Mouse (Mus musculus) spleen, embryonic (tissue): Measurements from ENCODE around the gene Ccdc24.

ENCODE experiments used
- CTCF ChIA-PET: fragments of 350-600 bp; sonication (Branson Sonifier 250); formaldehyde crosslinking; loops from one replicate; lab custom pipeline; 2022; lab: Charles Lee

Ccdc24 gene

GRCm38 (mm10) chr4:117855146-117855545, 17.2 kb downstream of the Ccdc24 start:
- CTCF ChIA-PET: no interaction called here

GRCm38 (mm10) chr4:117852152-117852868, 20.0 kb downstream of the Ccdc24 start:
- CTCF ChIA-PET: no interaction called here

- CTCF ChIA-PET: no interaction called here
Measured at GRCm38 (mm10) chr4:117850871-117851270, 21.5 kb downstream of the Ccdc24 start.

GRCm38 (mm10) chr4:117850176-117850575, 22.2 kb downstream of the Ccdc24 start:
- CTCF ChIA-PET: no interaction called here

- CTCF ChIA-PET: no interaction called here
Measured at GRCm38 (mm10) chr4:117849506-117849905, 22.9 kb downstream of the Ccdc24 start.

GRCm38 (mm10) chr4:117849063-117849462, 23.3 kb downstream of the Ccdc24 start:
- CTCF ChIA-PET: no interaction called here

GRCm38 (mm10) chr4:117847011-117847410, 25.3 kb downstream of the Ccdc24 start:
- CTCF ChIA-PET: no interaction called here

GRCm38 (mm10) chr4:117846261-117846660, 26.1 kb downstream of the Ccdc24 start:
- CTCF ChIA-PET: no interaction called here

- CTCF ChIA-PET: no interaction called here
Measured at GRCm38 (mm10) chr4:117845316-117845715, 27.0 kb downstream of the Ccdc24 start.

- CTCF ChIA-PET: no interaction called here
Measured at GRCm38 (mm10) chr4:117844467-117844866, 27.9 kb downstream of the Ccdc24 start.

GRCm38 (mm10) chr4:117843101-117843500, 29.3 kb downstream of the Ccdc24 start:
- CTCF ChIA-PET: no interaction called here

- CTCF ChIA-PET: no interaction called here
Measured at GRCm38 (mm10) chr4:117841566-117841965, 30.8 kb downstream of the Ccdc24 start.

GRCm38 (mm10) chr4:117840821-117841220, 31.5 kb downstream of the Ccdc24 start:
- CTCF ChIA-PET: no interaction called here

- CTCF ChIA-PET: interaction anchor here (0.7 kb wide), 1 partner anchor 24 kb away, joined by 16 read pairs; no protein-coding TSS in a partner anchor
Measured at GRCm38 (mm10) chr4:117839366-117839765, 33.0 kb downstream of the Ccdc24 start.

- CTCF ChIA-PET: no interaction called here
Measured at GRCm38 (mm10) chr4:117837271-117837670, 35.1 kb downstream of the Ccdc24 start.

- CTCF ChIA-PET: no interaction called here
Measured at GRCm38 (mm10) chr4:117836204-117836767, 36.1 kb downstream of the Ccdc24 start.

GRCm38 (mm10) chr4:117835531-117836111, 36.7 kb downstream of the Ccdc24 start:
- CTCF ChIA-PET: no interaction called here

GRCm38 (mm10) chr4:117834845-117835530, 37.4 kb downstream of the Ccdc24 start:
- CTCF ChIA-PET: no interaction called here

GRCm38 (mm10) chr4:117834457-117834844, 37.9 kb downstream of the Ccdc24 start, which contains the start of gene Slc6a9:
Slc6a9 (plus strand) TSS chr4:117834506.
- CTCF ChIA-PET: no interaction called here

- CTCF ChIA-PET: no interaction called here
Measured at GRCm38 (mm10) chr4:117831920-117832691, 40.3 kb downstream of the Ccdc24 start.

- CTCF ChIA-PET: no interaction called here
Measured at GRCm38 (mm10) chr4:117831499-117831898, 40.9 kb downstream of the Ccdc24 start.

GRCm38 (mm10) chr4:117830801-117831200, 41.6 kb downstream of the Ccdc24 start:
- CTCF ChIA-PET: no interaction called here
